Mouse (Mus musculus): Measurements from ENCODE around the gene Psmd13.

- TF ChIP-seq POLR2A (IDR thresholded peaks at IDR 0.05; ENCODE audit: insufficient read depth, low read length), result no peak
- no peak for TF ChIP-seq CTCF (IDR thresholded peaks at IDR 0.05; ENCODE audit: low read depth, low read length)
- no peak for TF ChIP-seq EP300 (IDR thresholded peaks at IDR 0.05; ENCODE audit: insufficient read depth, low read depth, low read length)
These were observed 33.8 kb upstream of the Psmd13 start, which contains the start of gene Odf3 for GRCm38 (mm10) chr7:140847755-140848580.
